Mouse (Mus musculus): Measurements from ENCODE around the gene Ubb. TPM values are rescaled to one million over a fixed set of nuclear protein-coding genes. Genes with fewer than 3 reads are reported as not detected.
A peak's percentile ranks its signal among the peaks of the same experiment; 100 is the strongest.
"Not testable (repeated sequence)": the region's sequence is repeated elsewhere in the genome, so short reads cannot be mapped to it uniquely, and the experiment has no call there.

Gene Ubb
- polyA plus RNA-seq (2014; fragmentation: Nextera tagmentation; extraction: Ambion mirVana), result 5,294 and 5,616 TPM in 2 replicates

GRCm38 (mm10) chr11:62550727-62551225 lies at the start of gene Ubb:
TSS of gene Ubb (plus strand) at chr11:62551171.
- peaks cover 29% of the 10 kb centered on the region for H3K36me3 ChIP-seq (ENCODE audit: control insufficient read depth, insufficient read depth, low read length)
- peak; percentile 97 for ATAC-seq
- peak within 1 kb of the TSS; percentile 46 for H3K4me3 ChIP-seq (ENCODE audit: low read depth, low read length)
- H3K27ac ChIP-seq (ENCODE audit: low read depth, low read length), result peak within 1 kb of the TSS; percentile 95
- H3K9ac ChIP-seq (ENCODE audit: low read length), result peak within 1 kb of the TSS; percentile 85
- WGBS, result under 1% methylated on average over 38 of the region's 40 CpGs
- H3K4me1 ChIP-seq (ENCODE audit: control insufficient read depth, insufficient read depth, low read length), result peaks cover 26% of the 10 kb centered on the region
- peak within 1 kb of the TSS; percentile 75 for H3K4me2 ChIP-seq (ENCODE audit: low read length)
- H3K9me3 ChIP-seq (replicated peaks; ENCODE audit: control insufficient read depth, low read length), result no peaks in the 10 kb centered on the region
- peak; percentile 100 for DNase-seq (ENCODE audit: low spot score)
- H3K27me3 ChIP-seq (replicated peaks; ENCODE audit: control insufficient read depth, insufficient read depth, low read length), result no peaks in the 10 kb centered on the region

- WGBS, result 89% methylated on average over 4 of the region's 4 CpGs
- H3K36me3 ChIP-seq (ENCODE audit: control insufficient read depth, insufficient read depth, low read length), result no peaks in the 10 kb centered on the region
- no peak overlapping the region for H3K4me2 ChIP-seq (ENCODE audit: low read length)
- H3K9me3 ChIP-seq (replicated peaks; ENCODE audit: control insufficient read depth, low read length), result no peaks in the 10 kb centered on the region
- H3K4me1 ChIP-seq (ENCODE audit: control insufficient read depth, insufficient read depth, low read length), result no peaks in the 10 kb centered on the region
- no peak overlapping the region for H3K9ac ChIP-seq (ENCODE audit: low read length)
- no peak overlapping the region for H3K4me3 ChIP-seq (ENCODE audit: low read depth, low read length)
- no peaks in the 10 kb centered on the region for H3K27me3 ChIP-seq (replicated peaks; ENCODE audit: control insufficient read depth, insufficient read depth, low read length)
- H3K27ac ChIP-seq (ENCODE audit: low read depth, low read length), result no peak overlapping the region
- DNase-seq (ENCODE audit: low spot score), result no peak
- no peak for ATAC-seq
Measured at GRCm38 (mm10) chr11:62507683-62508082, 43.3 kb upstream of the Ubb start.

- H3K4me3 ChIP-seq (ENCODE audit: low read depth, low read length); H3K27me3 ChIP-seq (replicated peaks; ENCODE audit: control insufficient read depth, insufficient read depth, low read length); H3K9me3 ChIP-seq (replicated peaks; ENCODE audit: control insufficient read depth, low read length); H3K36me3 ChIP-seq (ENCODE audit: control insufficient read depth, insufficient read depth, low read length); H3K4me2 ChIP-seq (ENCODE audit: low read length); H3K4me1 ChIP-seq (ENCODE audit: control insufficient read depth, insufficient read depth, low read length); H3K9ac ChIP-seq (ENCODE audit: low read length); DNase-seq (ENCODE audit: low spot score); ATAC-seq; H3K27ac ChIP-seq (ENCODE audit: low read depth, low read length): not testable (repeated sequence)
- 97% methylated on average over 13 of the region's 13 CpGs for WGBS
Measured at GRCm38 (mm10) chr11:62508365-62508764, 42.6 kb upstream of the Ubb start.

- H3K27me3 ChIP-seq (replicated peaks; ENCODE audit: control insufficient read depth, insufficient read depth, low read length); H3K27ac ChIP-seq (ENCODE audit: low read depth, low read length); H3K4me1 ChIP-seq (ENCODE audit: control insufficient read depth, insufficient read depth, low read length); DNase-seq (ENCODE audit: low spot score); H3K4me2 ChIP-seq (ENCODE audit: low read length); H3K4me3 ChIP-seq (ENCODE audit: low read depth, low read length); ATAC-seq; H3K9ac ChIP-seq (ENCODE audit: low read length); H3K9me3 ChIP-seq (replicated peaks; ENCODE audit: control insufficient read depth, low read length); H3K36me3 ChIP-seq (ENCODE audit: control insufficient read depth, insufficient read depth, low read length): not testable (repeated sequence)
- 98% methylated on average over 5 of the region's 5 CpGs for WGBS
Measured at GRCm38 (mm10) chr11:62508816-62509215, 42.2 kb upstream of the Ubb start.

- H3K9ac ChIP-seq (ENCODE audit: low read length), result no peak overlapping the region
Measured at GRCm38 (mm10) chr11:62509571-62509970, 41.4 kb upstream of the Ubb start.

GRCm38 (mm10) chr11:62510956-62511355 lies 40.0 kb upstream of the Ubb start:
- 89% methylated on average over 5 of the region's 5 CpGs for WGBS
- no peak for DNase-seq (ENCODE audit: low spot score)
- no peaks in the 10 kb centered on the region for H3K36me3 ChIP-seq (ENCODE audit: control insufficient read depth, insufficient read depth, low read length)
- H3K9ac ChIP-seq (ENCODE audit: low read length), result no peak overlapping the region
- H3K27ac ChIP-seq (ENCODE audit: low read depth, low read length), result no peak overlapping the region
- H3K4me1 ChIP-seq (ENCODE audit: control insufficient read depth, insufficient read depth, low read length), result no peaks in the 10 kb centered on the region
- H3K9me3 ChIP-seq (replicated peaks; ENCODE audit: control insufficient read depth, low read length), result no peaks in the 10 kb centered on the region
- no peak for ATAC-seq
- no peak overlapping the region for H3K4me3 ChIP-seq (ENCODE audit: low read depth, low read length)
- no peak overlapping the region for H3K4me2 ChIP-seq (ENCODE audit: low read length)
- H3K27me3 ChIP-seq (replicated peaks; ENCODE audit: control insufficient read depth, insufficient read depth, low read length), result no peaks in the 10 kb centered on the region

More at GRCm38 (mm10) chr11:62509571-62509970, 41.4 kb upstream of the Ubb start:
- 89% methylated on average over 3 of the region's 3 CpGs for WGBS
- no peaks in the 10 kb centered on the region for H3K27me3 ChIP-seq (replicated peaks; ENCODE audit: control insufficient read depth, insufficient read depth, low read length)
- H3K36me3 ChIP-seq (ENCODE audit: control insufficient read depth, insufficient read depth, low read length), result no peaks in the 10 kb centered on the region
- no peak overlapping the region for H3K4me2 ChIP-seq (ENCODE audit: low read length)
- no peak for ATAC-seq
- no peak for DNase-seq (ENCODE audit: low spot score)
- no peaks in the 10 kb centered on the region for H3K4me1 ChIP-seq (ENCODE audit: control insufficient read depth, insufficient read depth, low read length)
- no peak overlapping the region for H3K4me3 ChIP-seq (ENCODE audit: low read depth, low read length)
- no peak overlapping the region for H3K27ac ChIP-seq (ENCODE audit: low read depth, low read length)
- no peaks in the 10 kb centered on the region for H3K9me3 ChIP-seq (replicated peaks; ENCODE audit: control insufficient read depth, low read length)

GRCm38 (mm10) chr11:62511444-62512202 lies 39.3 kb upstream of the Ubb start:
- Histone ChIP-seq H3K4me2 (ENCODE audit: low read length) (no peak overlapping the region), H3K4me3 (ENCODE audit: low read depth, low read length) (no peak overlapping the region), H3K27me3 (replicated peaks; ENCODE audit: control insufficient read depth, insufficient read depth, low read length) (no peaks in the 10 kb centered on the region), H3K9me3 (replicated peaks; ENCODE audit: control insufficient read depth, low read length) (no peaks in the 10 kb centered on the region), H3K36me3 (ENCODE audit: control insufficient read depth, insufficient read depth, low read length) (no peaks in the 10 kb centered on the region), H3K4me1 (ENCODE audit: control insufficient read depth, insufficient read depth, low read length) (no peaks in the 10 kb centered on the region), H3K27ac (ENCODE audit: low read depth, low read length) (no peak overlapping the region), H3K9ac (ENCODE audit: low read length) (no peak overlapping the region)
- 66% methylated on average over 13 of the region's 13 CpGs for WGBS
- no peak for ATAC-seq
- DNase-seq (ENCODE audit: low spot score), result no peak

- H3K9me3 ChIP-seq (replicated peaks; ENCODE audit: control insufficient read depth, low read length), result no peaks in the 10 kb centered on the region
- no peaks in the 10 kb centered on the region for H3K27me3 ChIP-seq (replicated peaks; ENCODE audit: control insufficient read depth, insufficient read depth, low read length)
- no peaks in the 10 kb centered on the region for H3K4me1 ChIP-seq (ENCODE audit: control insufficient read depth, insufficient read depth, low read length)
- ATAC-seq (no peak), DNase-seq (ENCODE audit: low spot score) (no peak)
- H3K9ac ChIP-seq (ENCODE audit: low read length), result no peak overlapping the region
- no peak overlapping the region for H3K4me2 ChIP-seq (ENCODE audit: low read length)
- H3K36me3 ChIP-seq (ENCODE audit: control insufficient read depth, insufficient read depth, low read length), result no peaks in the 10 kb centered on the region
- H3K4me3 ChIP-seq (ENCODE audit: low read depth, low read length), result no peak overlapping the region
- no peak overlapping the region for H3K27ac ChIP-seq (ENCODE audit: low read depth, low read length)
- WGBS, result 92% methylated on average over 8 of the region's 8 CpGs
Measured at GRCm38 (mm10) chr11:62512529-62513080, 38.4 kb upstream of the Ubb start.

GRCm38 (mm10) chr11:62513311-62513710 lies 37.7 kb upstream of the Ubb start:
- no peaks in the 10 kb centered on the region for H3K4me1 ChIP-seq (ENCODE audit: control insufficient read depth, insufficient read depth, low read length)
- no peaks in the 10 kb centered on the region for H3K36me3 ChIP-seq (ENCODE audit: control insufficient read depth, insufficient read depth, low read length)
- H3K4me2 ChIP-seq (ENCODE audit: low read length), result no peak overlapping the region
- no peaks in the 10 kb centered on the region for H3K9me3 ChIP-seq (replicated peaks; ENCODE audit: control insufficient read depth, low read length)
- H3K9ac ChIP-seq (ENCODE audit: low read length), result no peak overlapping the region
- no peak overlapping the region for H3K27ac ChIP-seq (ENCODE audit: low read depth, low read length)
- ATAC-seq, result no peak
- no peaks in the 10 kb centered on the region for H3K27me3 ChIP-seq (replicated peaks; ENCODE audit: control insufficient read depth, insufficient read depth, low read length)
- no peak overlapping the region for H3K4me3 ChIP-seq (ENCODE audit: low read depth, low read length)
- WGBS, result 74% methylated on average over 6 of the region's 6 CpGs
- DNase-seq (ENCODE audit: low spot score), result no peak

Measured in forebrain, embryonic 14.5 days (tissue).